Mouse (Mus musculus) adipocyte (in vitro differentiated cells): ENCODE measurements at regions not wholly inside any gene's neighbourhood (a gene's known extent, or its start where the extent isn't known, plus 50 kb on each side); places are given as distances from the start of the nearest gene placed in this dataset.
A peak's percentile ranks its signal among the peaks of the same experiment; 100 is the strongest.

Source experiments
- DNase-seq: peaks from one replicate; pipeline ENCODE4 v3.0.0-alpha.2; 2016; ENCODE audit warnings: low spot score

DNA sequence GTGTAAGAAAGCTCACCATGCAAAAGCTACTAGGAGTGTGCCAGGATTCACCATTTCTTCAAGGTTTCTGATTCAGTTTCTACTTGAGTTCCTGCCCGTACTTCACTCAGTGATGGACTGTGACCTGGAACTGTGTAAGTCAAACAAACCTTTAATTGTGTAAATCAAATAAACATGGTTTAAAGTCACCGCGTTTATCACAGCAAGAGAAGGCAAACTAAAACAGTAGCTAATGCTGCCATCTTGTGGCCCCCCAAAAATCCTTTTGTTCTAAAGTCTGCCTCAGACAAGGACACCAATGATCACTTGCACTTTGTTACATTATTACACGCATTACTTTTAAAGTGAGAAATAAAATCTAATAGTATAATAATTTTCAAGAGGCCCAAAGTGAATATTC lies 63.6 kb upstream of the Dcx start:
- peak; percentile 51 for DNase-seq
